Mouse (Mus musculus) E14TG2a.4 (cell line): ENCODE data around the gene Pde1c.

Experiments
- CTCF ChIP-seq: conservative IDR thresholded peaks from 2 replicates; pipeline ENCODE4 v1.5.1; 2014; ENCODE audit warnings: low read length
- POU5F1 ChIP-seq: IDR thresholded peaks from 2 replicates; pipeline ENCODE4 v1.6.1; 2014; ENCODE audit warnings: low read length, borderline replicate concordance

DNA sequence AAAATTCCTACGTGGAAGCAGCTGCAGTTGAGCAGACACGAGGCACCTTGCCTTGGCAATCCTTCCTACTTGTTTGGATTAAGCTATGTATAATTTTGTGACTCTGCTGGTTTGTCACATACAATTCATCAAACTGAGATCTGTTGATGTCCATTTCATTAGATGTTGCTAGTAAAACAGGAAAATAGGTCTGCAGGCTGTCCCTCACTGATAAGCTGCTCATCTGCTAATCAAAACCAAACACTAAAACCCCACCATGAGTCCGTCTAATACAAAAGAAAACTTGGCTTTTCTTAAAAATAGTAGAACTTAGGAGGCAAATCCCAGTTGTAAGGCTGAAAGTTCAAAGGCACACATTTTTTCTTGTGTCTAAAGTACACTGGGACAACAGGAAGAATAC is 308.8 kb downstream of the Pde1c start:
- TF ChIP-seq CTCF (no peak), POU5F1 (no peak)
